10 mouse cellular contexts compared by ENCODE assay signal in the genomic region with DNA sequence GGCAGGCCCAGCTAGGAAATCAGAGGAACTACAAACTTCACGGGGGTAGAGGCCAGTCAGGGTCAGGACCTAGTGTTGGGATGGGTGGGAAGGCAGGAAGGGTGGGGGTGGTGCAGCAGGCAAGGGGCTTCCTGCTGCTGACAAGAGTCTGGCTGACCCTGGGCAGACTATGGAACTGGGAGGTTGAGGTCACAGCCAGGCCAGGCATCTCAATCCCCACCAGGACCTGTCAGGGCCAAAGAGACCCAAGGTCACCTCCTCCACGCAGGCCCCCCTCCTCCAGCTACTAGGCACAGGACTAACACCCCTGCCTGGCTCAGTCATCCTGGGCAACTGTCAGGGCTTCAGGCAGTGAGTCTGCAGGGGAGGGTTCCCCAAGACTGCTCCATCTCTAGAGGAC. TPM values are rescaled to one million over a fixed set of nuclear protein-coding genes. Genes with fewer than 3 reads are reported as not detected.
DNase-seq lines count a peak whose midpoint lies in the region; ATAC-seq lines count a peak whose summit lies in the region.
"Had no signal": no experiment of that assay in that cellular context is flagged by ENCODE, and none has a peak within 500 bp of the region (broad histone marks: within the 10 kb centered on the region; RNA-seq: fewer than 3 reads in every experiment).

No protein-coding gene starts in this region.

- H3K4me2 ChIP-seq in forebrain, embryonic 13.5 days: no peak overlapping the region

- H3K9me3 ChIP-seq in megakaryocyte, embryonic 14.5 days: no peaks in the 10 kb centered on the region
- no peaks in the 10 kb centered on the region for H3K9me3 ChIP-seq in forebrain, embryonic 13.5 days (replicated peaks)

- H3K36me3 ChIP-seq in megakaryocyte, embryonic 14.5 days (replicated peaks; ENCODE audit: low read length): peaks cover 70% of the 10 kb centered on the region
- peaks cover 54% of the 10 kb centered on the region for H3K36me3 ChIP-seq in forebrain, embryonic 13.5 days (ENCODE audit: poor library complexity, severe bottlenecking)

- H3K27ac ChIP-seq in forebrain, embryonic 13.5 days: no peak overlapping the region; the same call in 1 of the 2 replicates

- no peak for ATAC-seq in megakaryocyte, adult 5-6 weeks (ENCODE audit: poor library complexity, severe bottlenecking)
- 0 out of 2 replicates have a peak, but pooled peaks have one; percentile 0 for ATAC-seq in neutrophil, adult 5-6 weeks (ENCODE audit: extremely low read depth, insufficient number of reproducible peaks, low FRiP score, poor library complexity, severe bottlenecking)
- no peak for ATAC-seq in forebrain, embryonic 13.5 days

- DNase-seq in adrenal gland, postnatal 25 days: peak; percentile 50
- DNase-seq in adrenal gland, postnatal 14 days: no peak
- peak; percentile 63 for DNase-seq in kidney, postnatal 14 days
- DNase-seq in gastrocnemius, adult 8-10 months (ENCODE audit: low spot score in 2 of 2): no peak
- DNase-seq: cerebellum, adult 9-11 months; retina, postnatal 1 day had no signal

- no peaks in the 10 kb centered on the region for H3K27me3 ChIP-seq in megakaryocyte, embryonic 14.5 days (replicated peaks)
- peaks cover 16% of the 10 kb centered on the region for H3K27me3 ChIP-seq in forebrain, embryonic 13.5 days

- peaks cover 97% of the 10 kb centered on the region for H3K4me1 ChIP-seq in megakaryocyte, embryonic 14.5 days
- H3K4me1 ChIP-seq in forebrain, embryonic 13.5 days: 0 out of 2 replicates have a peak, but pooled peaks cover under 1% of the 10 kb centered on the region

- no peak overlapping the region for H3K9ac ChIP-seq in forebrain, embryonic 13.5 days

- 58% methylated on average over 2 of the region's 2 CpGs for WGBS in forebrain, embryonic 13.5 days

- peak overlapping the region; percentile 91 for H3K4me3 ChIP-seq in megakaryocyte, embryonic 14.5 days (replicated peaks)
- H3K4me3 ChIP-seq in forebrain, embryonic 13.5 days: no peak overlapping the region

RNA-seq across cellular contexts. Expression of gene Tbxa2r, which starts 0.6 kb away (rescaled TPM):
- 65.7 and 69.5 TPM in 2 replicates for total RNA-seq in adrenal gland, postnatal 25 days (2021)
- total RNA-seq in adrenal gland, postnatal 14 days (2021): 38.6 and 47.0 TPM in 2 replicates
- polyA plus RNA-seq in megakaryocyte, embryonic 14.5 days (2012; ENCODE audit: insufficient read depth, low replicate concordance): 87.5 and 153 TPM in 2 replicates
- 0.34 and 0.85 TPM in 2 replicates for total RNA-seq in megakaryocyte, adult 5-6 weeks (2015)
- 0.07 and 0.28 TPM in 2 replicates for total RNA-seq in megakaryocyte, adult 5-6 weeks (2017)
- 4.1 and 5.6 TPM in 2 replicates for total RNA-seq in neutrophil, adult 5-6 weeks (2017)
- under 1 TPM; 0.12 to 0.36 (median 0.19) TPM for total RNA-seq in gastrocnemius, adult 8-10 months (2022)
- polyA plus RNA-seq in forebrain, embryonic 13.5 days (2015; fragmentation: Nextera tagmentation; extraction: Ambion mirVana): 2.6 and 3.8 TPM in 2 replicates

RNA-seq across cellular contexts. Expression of gene Cactin, which starts 7.1 kb away (rescaled TPM):
- 44.0 and 45.7 TPM in 2 replicates for total RNA-seq in adrenal gland, postnatal 25 days (2021)
- total RNA-seq in adrenal gland, postnatal 14 days (2021): 33.1 and 40.7 TPM in 2 replicates
- polyA plus RNA-seq in megakaryocyte, embryonic 14.5 days (2012; ENCODE audit: insufficient read depth, low replicate concordance): 76.5 and 78.5 TPM in 2 replicates
- 4.5 and 7.4 TPM in 2 replicates for total RNA-seq in megakaryocyte, adult 5-6 weeks (2015)
- total RNA-seq in megakaryocyte, adult 5-6 weeks (2017): 16.2 and 20.6 TPM in 2 replicates
- total RNA-seq in neutrophil, adult 5-6 weeks (2017): 30.1 and 38.4 TPM in 2 replicates
- 10 to 100 TPM in 1 of 4 experiments, 1 to 10 TPM in 3; 9.4 to 11.3 (median 9.8) TPM for total RNA-seq in gastrocnemius, adult 8-10 months (2022)
- 39.9 and 42.0 TPM in 2 replicates for polyA plus RNA-seq in forebrain, embryonic 13.5 days (2015; fragmentation: Nextera tagmentation; extraction: Ambion mirVana)

RNA-seq across cellular contexts. Expression of gene Gipc3, which starts 15.1 kb away (rescaled TPM):
- 4.5 and 4.7 TPM in 2 replicates for total RNA-seq in adrenal gland, postnatal 25 days (2021)
- 4.6 and 5.1 TPM in 2 replicates for total RNA-seq in adrenal gland, postnatal 14 days (2021)
- 2.9 and 11.0 TPM in 2 replicates for polyA plus RNA-seq in megakaryocyte, embryonic 14.5 days (2012; ENCODE audit: insufficient read depth, low replicate concordance)
- total RNA-seq in megakaryocyte, adult 5-6 weeks (2015): not detected in 2 replicates
- total RNA-seq in megakaryocyte, adult 5-6 weeks (2017): not detected in 2 replicates
- total RNA-seq in neutrophil, adult 5-6 weeks (2017): 0.25 TPM in 1 of 2 replicates, not detected in the other
- 1 to 10 TPM in 1 of 4 experiments, under 1 TPM in 3; 0.46 to 1.2 (median 0.73) TPM for total RNA-seq in gastrocnemius, adult 8-10 months (2022)
- not detected in 2 replicates for polyA plus RNA-seq in forebrain, embryonic 13.5 days (2015; fragmentation: Nextera tagmentation; extraction: Ambion mirVana)

RNA-seq across cellular contexts. Expression of gene Hmg20b, which starts 22.3 kb away (rescaled TPM):
- 102 and 111 TPM in 2 replicates for total RNA-seq in adrenal gland, postnatal 25 days (2021)
- total RNA-seq in adrenal gland, postnatal 14 days (2021): 83.0 and 90.1 TPM in 2 replicates
- polyA plus RNA-seq in megakaryocyte, embryonic 14.5 days (2012; ENCODE audit: insufficient read depth, low replicate concordance): 302 and 601 TPM in 2 replicates
- 27.4 and 33.0 TPM in 2 replicates for total RNA-seq in megakaryocyte, adult 5-6 weeks (2015)
- total RNA-seq in megakaryocyte, adult 5-6 weeks (2017): 18.1 and 24.5 TPM in 2 replicates
- total RNA-seq in neutrophil, adult 5-6 weeks (2017): 30.3 and 36.5 TPM in 2 replicates
- 10 to 100 TPM; 16.9 to 22.8 (median 21.1) TPM for total RNA-seq in gastrocnemius, adult 8-10 months (2022)
- 60.6 and 61.1 TPM in 2 replicates for polyA plus RNA-seq in forebrain, embryonic 13.5 days (2015; fragmentation: Nextera tagmentation; extraction: Ambion mirVana)

RNA-seq across cellular contexts. Expression of gene Mfsd12, which starts 29.3 kb away (rescaled TPM):
- total RNA-seq in adrenal gland, postnatal 25 days (2021): 14.3 and 21.6 TPM in 2 replicates
- 15.2 and 16.3 TPM in 2 replicates for total RNA-seq in adrenal gland, postnatal 14 days (2021)
- 20.2 and 44.1 TPM in 2 replicates for polyA plus RNA-seq in megakaryocyte, embryonic 14.5 days (2012; ENCODE audit: insufficient read depth, low replicate concordance)
- 4.1 and 4.6 TPM in 2 replicates for total RNA-seq in megakaryocyte, adult 5-6 weeks (2015)
- total RNA-seq in megakaryocyte, adult 5-6 weeks (2017): 7.4 TPM in 2 replicates
- total RNA-seq in neutrophil, adult 5-6 weeks (2017): 2.6 and 2.8 TPM in 2 replicates
- 1 to 10 TPM; 1.7 to 3.1 (median 2.1) TPM for total RNA-seq in gastrocnemius, adult 8-10 months (2022)
- 6.3 and 6.8 TPM in 2 replicates for polyA plus RNA-seq in forebrain, embryonic 13.5 days (2015; fragmentation: Nextera tagmentation; extraction: Ambion mirVana)

Comparison
In these comparisons a context has a peak if more than half of its experiments do, and no peak if none do; other contexts are left out.
1. DNase-seq: peak in adrenal gland, postnatal 25 days (single experiment) and kidney, postnatal 14 days (single experiment); none in adrenal gland, postnatal 14 days (single experiment) and gastrocnemius, adult 8-10 months (0 of 2).